Mouse (Mus musculus): Measurements from ENCODE around the gene Nup107. TPM values are rescaled to one million over a fixed set of nuclear protein-coding genes. Genes with fewer than 3 reads are reported as not detected.

Gene Nup107
- total RNA-seq, 2 experiments from 2014 or later, result 5.8 to 6.6 TPM

GRCm38 (mm10) chr10:117781021-117781725 is 11.3 kb downstream of the Nup107 start:
- DNase-seq, result no peak
- no peak for TF ChIP-seq CTCF (IDR thresholded peaks at IDR 0.05)
- no peak overlapping the region for H3K27ac ChIP-seq
- no peak overlapping the region for H3K4me3 ChIP-seq
- intact Hi-C loops (cut with DNase I), result no loop called here

- no peak for TF ChIP-seq CTCF (IDR thresholded peaks at IDR 0.05)
- intact Hi-C loops (cut with DNase I), result no loop called here
Observed at GRCm38 (mm10) chr10:117780306-117780911, 12.1 kb downstream of the Nup107 start.

DNA sequence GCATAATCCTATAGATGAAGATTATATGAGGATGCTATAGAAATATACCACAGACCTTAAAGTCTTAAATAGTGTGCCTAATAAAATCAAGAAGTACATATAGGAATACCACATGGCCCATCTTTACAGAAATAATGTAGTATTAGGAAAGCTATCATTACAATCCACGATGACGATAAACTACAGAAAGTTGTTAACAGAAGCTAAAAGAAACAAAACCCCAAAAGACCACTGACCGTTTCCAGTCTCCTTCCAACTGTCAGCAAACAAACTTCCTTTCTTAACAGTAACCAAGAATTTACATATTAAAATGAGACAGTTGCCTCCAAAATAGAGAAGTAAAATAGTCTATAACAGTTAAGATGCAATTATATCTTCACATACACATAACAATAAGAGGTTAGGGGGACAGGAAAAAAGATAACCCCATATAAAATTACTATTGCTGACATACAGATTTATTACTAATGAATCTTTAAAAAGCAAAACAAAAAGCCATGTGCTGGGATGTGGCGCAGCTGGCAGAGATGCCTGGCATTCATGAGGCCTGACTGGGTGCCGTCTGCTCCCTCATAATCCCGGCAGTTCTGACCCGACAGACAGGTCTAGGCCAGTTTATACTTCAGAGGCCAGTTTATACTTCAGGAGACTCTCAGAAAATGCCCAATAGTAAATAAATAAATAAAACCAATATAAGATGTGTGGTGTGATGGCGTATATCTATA is 12.8 kb downstream of the Nup107 start:
- H3K27ac ChIP-seq, result no peak overlapping the region
- intact Hi-C loops (cut with DNase I), result no loop called here
- no peak overlapping the region for H3K4me3 ChIP-seq
- DNase-seq, result no peak
- TF ChIP-seq CTCF (IDR thresholded peaks at IDR 0.05), result no peak

More at GRCm38 (mm10) chr10:117780306-117780911, 12.1 kb downstream of the Nup107 start:
- Histone ChIP-seq H3K4me3 (no peak overlapping the region), H3K27ac (no peak overlapping the region)
- DNase-seq, result no peak

DNA sequence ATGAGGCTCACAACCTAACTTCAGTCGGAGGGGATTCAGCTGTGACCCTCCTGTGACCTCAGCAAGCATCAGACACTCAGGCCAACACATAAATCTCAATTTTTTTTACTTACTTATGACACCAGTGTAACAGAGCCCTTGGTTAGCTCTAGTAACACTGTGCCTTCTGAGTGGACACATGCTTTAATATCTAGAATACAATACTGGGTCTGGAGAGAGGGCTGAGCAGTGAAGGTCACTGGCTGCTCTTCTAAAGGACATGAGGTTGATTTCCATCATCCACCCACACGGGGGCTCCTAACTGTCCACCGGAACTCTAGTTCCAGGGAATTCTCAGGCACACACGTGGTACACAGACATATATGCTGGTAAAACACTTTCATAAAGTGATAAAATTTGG is 13.6 kb downstream of the Nup107 start:
- Histone ChIP-seq H3K4me3 (no peak overlapping the region), H3K27ac (no peak overlapping the region)
- no peak for TF ChIP-seq CTCF (IDR thresholded peaks at IDR 0.05)
- DNase-seq, result no peak
- intact Hi-C loops (cut with DNase I), result no loop called here

DNA sequence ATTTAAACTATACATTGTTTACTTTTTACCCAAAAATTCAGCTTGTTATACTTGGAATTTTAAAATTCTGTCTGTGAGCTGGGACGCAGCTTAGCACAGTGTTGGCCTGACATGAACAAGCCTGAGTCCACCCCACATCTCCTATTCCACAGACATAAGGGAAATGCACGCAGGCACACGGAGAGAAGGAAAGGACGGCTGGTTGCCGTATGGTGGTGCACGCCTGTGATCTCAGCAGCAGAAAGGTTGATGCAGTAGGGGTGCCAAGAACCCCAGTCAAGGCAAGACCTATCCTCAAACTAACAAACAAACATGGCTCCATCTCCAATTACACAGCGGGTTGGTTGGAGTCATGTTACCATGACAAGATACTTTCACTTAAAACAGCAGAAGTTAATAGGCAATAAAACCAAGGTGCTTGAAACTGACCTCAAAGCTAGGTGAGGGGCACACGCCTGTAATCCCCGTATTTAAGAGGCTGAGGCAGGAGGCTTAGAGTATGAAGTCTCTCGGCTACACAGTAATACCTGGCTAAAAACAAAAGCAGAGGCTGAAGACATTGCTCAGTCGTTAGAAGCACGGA is 14.1 kb downstream of the Nup107 start:
- intact Hi-C loops (cut with DNase I), result no loop called here

DNA sequence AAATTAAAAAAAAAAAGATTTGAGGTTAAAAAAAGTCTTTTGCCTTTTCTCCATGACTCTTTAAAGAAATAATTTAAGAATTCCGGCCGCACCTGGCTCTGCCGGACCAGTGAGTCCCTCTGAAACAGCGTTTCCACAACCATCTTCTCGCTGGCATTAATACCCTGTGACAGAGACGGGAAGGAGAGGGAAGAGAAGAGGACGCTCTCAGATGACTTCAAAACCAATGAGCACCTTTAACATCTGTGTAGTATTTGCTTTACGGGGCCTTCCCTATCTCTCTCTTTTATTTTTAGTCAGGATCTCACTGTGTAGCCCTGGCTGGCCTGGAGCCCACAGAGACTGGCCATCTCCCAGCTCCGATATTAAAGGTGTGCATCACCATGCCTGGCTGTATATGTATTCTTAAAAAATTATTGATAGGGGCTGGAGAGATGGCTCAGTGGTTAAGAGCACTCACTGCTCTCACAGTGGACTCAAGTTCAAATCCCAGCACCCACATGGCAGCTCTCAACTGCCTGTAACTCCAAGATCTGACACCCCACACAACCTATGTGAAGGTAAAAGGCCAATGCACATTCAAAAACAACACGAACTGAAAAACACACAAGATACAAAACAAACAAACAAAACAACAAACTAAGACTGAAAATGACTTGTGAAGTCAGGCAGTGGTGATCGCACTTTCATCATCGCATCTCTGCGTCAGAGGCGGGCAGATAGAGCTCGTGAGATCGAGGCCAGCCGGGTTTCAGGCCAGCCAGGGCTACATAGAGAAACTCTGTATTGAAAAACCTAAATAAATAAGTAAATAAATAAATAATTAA is 14.8 kb downstream of the Nup107 start:
- intact Hi-C loops (cut with DNase I), result no loop called here
- no peak for TF ChIP-seq CTCF (IDR thresholded peaks at IDR 0.05)

More for the DNA sequence above, 14.1 kb downstream of the Nup107 start:
- no peak for TF ChIP-seq CTCF (IDR thresholded peaks at IDR 0.05)
- no peak for DNase-seq
- Histone ChIP-seq H3K4me3 (no peak overlapping the region), H3K27ac (no peak overlapping the region)

DNA sequence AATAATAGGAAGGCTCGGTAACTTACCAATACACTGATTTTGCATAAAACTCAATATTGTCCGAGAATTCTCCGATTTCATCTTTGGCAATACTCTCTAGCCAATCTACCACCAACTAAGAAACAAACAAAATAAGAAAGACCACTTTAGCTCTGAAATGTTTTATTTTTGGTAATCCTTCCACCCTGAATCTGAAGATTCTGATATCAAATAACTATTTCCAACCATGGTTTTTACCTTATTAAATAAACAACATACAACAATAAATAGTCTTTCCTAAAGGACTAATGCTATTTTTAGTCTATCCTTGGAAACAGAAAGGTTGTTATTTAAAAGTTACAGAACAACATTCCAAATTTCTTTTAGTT is 15.4 kb downstream of the Nup107 start:
- Histone ChIP-seq H3K27ac (no peak overlapping the region), H3K4me3 (no peak overlapping the region)
- no peak for TF ChIP-seq CTCF (IDR thresholded peaks at IDR 0.05)
- DNase-seq, result no peak
- intact Hi-C loops (cut with DNase I), result no loop called here

More for the DNA sequence above, 14.8 kb downstream of the Nup107 start:
- no peak overlapping the region for H3K4me3 ChIP-seq
- no peak for DNase-seq
- H3K27ac ChIP-seq, result no peak overlapping the region

GRCm38 (mm10) chr10:117776281-117777102 is 16.0 kb downstream of the Nup107 start:
- intact Hi-C loops (cut with DNase I), result no loop called here
- H3K27ac ChIP-seq, result no peak overlapping the region
- TF ChIP-seq CTCF (IDR thresholded peaks at IDR 0.05), result no peak
- no peak overlapping the region for H3K4me3 ChIP-seq
- DNase-seq, result no peak

DNA sequence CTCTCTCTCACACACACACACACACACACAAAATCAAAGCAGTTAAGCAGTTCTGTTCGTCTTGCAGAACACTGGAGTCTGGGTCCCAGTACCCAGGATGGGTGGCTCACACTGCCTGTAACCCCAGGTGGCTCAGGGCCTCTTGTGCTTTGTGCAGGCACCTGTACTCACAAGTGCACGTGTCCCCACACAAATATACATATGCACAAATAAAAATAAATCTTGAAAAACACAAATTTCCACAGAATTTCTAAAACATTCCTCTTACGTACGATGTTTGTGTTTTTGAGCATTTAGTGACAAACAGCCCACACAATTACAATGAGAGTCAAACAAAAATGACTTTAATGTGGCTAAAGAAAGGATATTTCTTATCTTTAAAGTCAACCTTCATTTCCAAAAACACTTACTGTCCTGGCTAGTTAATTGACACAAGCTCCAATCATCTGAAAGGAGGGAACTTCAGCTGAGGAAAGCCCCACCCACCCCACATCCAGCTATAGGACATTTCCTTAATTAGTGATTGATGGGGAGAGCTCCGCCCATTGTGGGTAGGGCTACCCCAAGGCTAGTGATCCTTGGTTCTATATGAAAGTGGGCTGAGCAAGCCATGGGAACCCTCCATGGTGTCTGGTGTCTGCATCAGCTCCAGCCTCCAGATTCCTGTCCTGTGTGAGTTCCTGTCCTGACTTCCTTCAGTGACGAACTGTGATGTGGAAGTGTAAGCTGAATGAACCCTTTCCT is 16.9 kb downstream of the Nup107 start:
- no peak for DNase-seq
- TF ChIP-seq CTCF (IDR thresholded peaks at IDR 0.05), result no peak
- intact Hi-C loops (cut with DNase I), result no loop called here
- Histone ChIP-seq H3K27ac (no peak overlapping the region), H3K4me3 (no peak overlapping the region)

DNA sequence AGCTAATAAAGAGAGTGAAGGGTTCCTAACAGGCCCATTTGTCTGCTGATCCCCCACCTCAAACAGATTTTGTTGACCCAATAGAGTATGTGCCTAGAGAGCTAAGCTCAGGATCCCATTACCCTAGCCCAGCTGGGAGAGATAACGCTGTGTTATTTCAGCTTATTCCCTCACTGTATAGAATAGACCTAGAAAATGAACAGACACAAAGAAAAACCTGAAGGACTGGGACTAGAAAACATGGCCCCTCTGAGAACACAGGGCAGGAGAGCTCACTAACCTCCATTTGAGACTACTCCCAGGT is 17.7 kb downstream of the Nup107 start:
- intact Hi-C loops (cut with DNase I), result no loop called here
- no peak overlapping the region for H3K27ac ChIP-seq
- TF ChIP-seq CTCF (IDR thresholded peaks at IDR 0.05), result no peak

More for the DNA sequence above, 17.7 kb downstream of the Nup107 start:
- no peak for DNase-seq
- H3K4me3 ChIP-seq, result no peak overlapping the region
